Mouse (Mus musculus) kidney, postnatal 0 days (tissue): ENCODE data around the gene Plin5. TPM values are rescaled to one million over a fixed set of nuclear protein-coding genes. Genes with fewer than 3 reads are reported as not detected.

Experiments used
- ATAC-seq: fragments of 200-750 bp; cut with Nextera tagmentation; replicated peaks from 2 replicates; pipeline ENCODE4 v1.8.0; 2017; ENCODE audit warnings: low read depth, moderate number of reproducible peaks, moderate TSS enrichment, moderate library complexity; ENCODE audit not compliant: low FRiP score
- DNase-seq: peaks from one replicate; pipeline ENCODE4 v3.0.0-alpha.2; 2016; ENCODE audit warnings: low spot score
- H3K27ac ChIP-seq: fragments of 300-500 bp; sonication (generic); 2 replicates; pipeline ENCODE4 v1.5.1; 2014; ENCODE audit warnings: mild to moderate bottlenecking
- H3K27me3 ChIP-seq: fragments of 300-500 bp; sonication (generic); 2 replicates; pipeline ENCODE4 v1.6.1; 2014; ENCODE audit warnings: low read length, mixed read lengths; ENCODE audit not compliant: insufficient read depth
- H3K36me3 ChIP-seq: fragments of 300-500 bp; sonication (generic); 2 replicates; pipeline ENCODE4 v1.6.1; 2014; ENCODE audit warnings: low read length, mixed read lengths; ENCODE audit not compliant: insufficient read depth
- H3K4me1 ChIP-seq: fragments of 300-500 bp; sonication (generic); replicated peaks from 2 replicates; pipeline ENCODE4 v1.6.1; 2014; ENCODE audit warnings: antibody characterized with exemption, low read length, mixed read lengths; ENCODE audit not compliant: insufficient read depth
- H3K4me2 ChIP-seq: fragments of 300-500 bp; sonication (generic); 2 replicates; pipeline ENCODE4 v1.6.1; 2014; ENCODE audit warnings: mild to moderate bottlenecking, low read length, moderate library complexity, mixed read lengths
- H3K4me3 ChIP-seq: fragments of 300-500 bp; sonication (generic); replicated peaks from 2 replicates; pipeline ENCODE4 v1.5.1; 2014; ENCODE audit warnings: low read depth, low read length
- H3K9ac ChIP-seq: fragments of 300-500 bp; sonication (generic); 2 replicates; pipeline ENCODE4 v1.6.1; 2014; ENCODE audit warnings: low read depth, low read length
- H3K9me3 ChIP-seq: fragments of 300-500 bp; sonication (generic); replicated peaks from 2 replicates; pipeline ENCODE4 v1.6.1; 2016; ENCODE audit warnings: low read length, inconsistent platforms, mixed read lengths
- CTCF ChIP-seq: IDR thresholded peaks from 2 replicates; pipeline ENCODE4 v1.5.1; 2016; ENCODE audit warnings: antibody characterized with exemption, low read depth, mild to moderate bottlenecking, moderate library complexity
- WGBS: fragments of 180-500 bp; shearing (Covaris S2); extraction: QIAGEN DNeasy Blood & Tissue Kit; methylation state at CpG from one replicate; pipeline ENCODE4 v1.1.7; 2014; 5-methylcytosine and 5-hydroxymethylcytosine counted together
- polyA plus RNA-seq: library from polyadenylated mRNA; unstranded; fragments of >200 nt; fragmentation: Nextera tagmentation; extraction: Ambion mirVana; gene quantifications from 2 replicates; pipeline ENCODE4 v1.2.1, GENCODE M21; 2015

Gene Plin5
- polyA plus RNA-seq = 1.2 and 1.3 TPM in 2 replicates

DNA sequence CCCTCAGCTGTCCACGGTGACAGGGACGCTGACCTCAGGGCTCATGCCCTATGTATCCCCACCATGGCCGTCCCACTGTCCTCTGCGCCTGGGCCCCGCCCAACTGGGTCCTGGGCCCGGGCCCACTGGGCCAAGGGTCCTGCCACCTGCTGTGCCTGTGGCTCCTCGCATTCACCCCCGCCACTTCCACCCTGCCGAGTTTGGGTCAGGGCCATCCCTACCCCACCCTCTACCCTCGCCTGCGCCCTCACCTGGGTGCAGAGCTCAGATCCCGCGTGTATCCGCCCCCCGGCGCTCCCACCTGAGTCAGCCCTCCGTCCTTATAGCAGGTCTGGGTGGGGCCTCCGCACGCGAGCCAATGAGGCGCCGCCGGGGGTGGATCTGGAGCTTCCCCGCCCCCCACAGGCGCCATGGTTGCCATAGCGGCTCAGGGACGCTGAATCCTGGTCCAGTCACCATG, at the start of gene Plin5:
Plin5 (minus strand) TSS at position 346 of the 460 bp plus-strand sequence.
- DNase-seq = peak; percentile 56
- Histone ChIP-seq H3K9ac (peak within 1 kb of the TSS; percentile 24; the same call in 1 of the 2 replicates), H3K4me3 (peak within 1 kb of the TSS; percentile 26), H3K9me3 (no peaks in the 10 kb centered on the region), H3K36me3 (no peaks in the 10 kb centered on the region), H3K27me3 (peaks cover 18% of the 10 kb centered on the region), H3K4me2 (peak within 1 kb of the TSS; percentile 57), H3K27ac (no peak within 1 kb of the TSS), H3K4me1 (peaks cover 18% of the 10 kb centered on the region)
- TF ChIP-seq CTCF = no peak
- ATAC-seq = peak; percentile 80
- WGBS = 2% methylated on average over 27 of the region's 27 CpGs

DNA sequence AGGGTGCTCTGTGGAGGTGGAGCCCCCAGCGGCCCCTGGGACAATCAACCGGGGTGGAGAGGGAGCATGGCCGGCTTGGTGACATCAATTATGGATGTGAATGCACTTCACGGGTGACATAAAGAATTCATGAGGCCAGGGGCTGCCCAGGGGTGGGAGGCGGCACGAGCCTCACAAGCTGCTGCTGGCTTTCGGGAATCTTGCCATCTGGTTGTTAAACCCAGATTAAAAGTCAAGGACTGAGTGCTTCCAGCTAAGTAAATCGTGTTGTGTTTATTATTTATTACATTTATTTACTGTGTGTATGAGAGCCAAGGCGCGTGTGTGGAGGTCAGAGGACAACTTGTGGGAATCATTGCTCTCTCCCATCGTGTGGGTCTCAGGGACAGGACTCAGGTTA, 48.3 kb upstream of the Plin5 start:
- no peak overlapping the region for H3K9ac ChIP-seq
- WGBS = 45% methylated on average over 11 of the region's 11 CpGs
- H3K27ac ChIP-seq = no peak overlapping the region
- no peak for ATAC-seq
- no peak for TF ChIP-seq CTCF
- no peaks in the 10 kb centered on the region for H3K36me3 ChIP-seq
- no peaks in the 10 kb centered on the region for H3K9me3 ChIP-seq
- no peak overlapping the region for H3K4me3 ChIP-seq
- H3K4me1 ChIP-seq = peaks cover 5% of the 10 kb centered on the region
- peak; percentile 54 for DNase-seq
- no peaks in the 10 kb centered on the region for H3K27me3 ChIP-seq
- no peak overlapping the region for H3K4me2 ChIP-seq

DNA sequence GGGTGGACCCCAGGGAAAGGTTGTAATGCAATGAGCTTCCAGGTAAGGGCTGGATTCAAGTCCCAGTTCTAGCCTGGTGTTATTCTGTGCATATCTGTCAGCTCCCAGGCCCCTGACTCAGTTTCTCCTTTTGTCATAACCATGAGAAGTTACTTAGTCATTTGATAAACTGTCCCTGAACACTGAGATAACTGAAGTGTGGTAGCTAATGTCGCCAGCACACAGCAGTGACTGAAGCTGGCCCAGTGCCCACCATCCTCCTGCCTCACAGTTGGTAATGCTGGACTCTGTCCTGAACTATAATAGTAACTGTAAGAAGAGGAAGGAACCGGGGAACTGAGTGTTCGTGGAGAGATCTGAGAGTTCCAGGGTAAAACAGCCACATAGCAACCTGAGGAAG, 47.1 kb upstream of the Plin5 start:
- DNase-seq = no peak
- TF ChIP-seq CTCF = no peak
- Histone ChIP-seq H3K4me3 (no peak overlapping the region), H3K4me1 (peaks cover 5% of the 10 kb centered on the region), H3K9me3 (no peaks in the 10 kb centered on the region), H3K27ac (no peak overlapping the region), H3K27me3 (no peaks in the 10 kb centered on the region), H3K36me3 (no peaks in the 10 kb centered on the region), H3K4me2 (no peak overlapping the region), H3K9ac (no peak overlapping the region)
- WGBS = 72% methylated on average over 3 of the region's 3 CpGs
- no peak for ATAC-seq

- no peak overlapping the region for H3K9ac ChIP-seq
- H3K4me1 ChIP-seq = peaks cover 5% of the 10 kb centered on the region
- ATAC-seq = no peak
- DNase-seq = no peak
- no peaks in the 10 kb centered on the region for H3K36me3 ChIP-seq
- no peaks in the 10 kb centered on the region for H3K9me3 ChIP-seq
- 66% methylated on average over 6 of the region's 6 CpGs for WGBS
- no peak for TF ChIP-seq CTCF
- 0 out of 2 replicates have a peak overlapping the region, but pooled peaks have one; percentile 32 for H3K4me3 ChIP-seq
- no peak overlapping the region for H3K27ac ChIP-seq
- peak overlapping the region; percentile 60 for H3K4me2 ChIP-seq
- H3K27me3 ChIP-seq = no peaks in the 10 kb centered on the region
Measured at GRCm38 (mm10) chr17:56163523-56164102, 46.2 kb upstream of the Plin5 start.

- DNase-seq = peak; percentile 97
- Histone ChIP-seq H3K4me2 (peak within 1 kb of the TSS; percentile 60), H3K27me3 (peaks cover 10% of the 10 kb centered on the region; the same call in 1 of the 2 replicates), H3K36me3 (no peaks in the 10 kb centered on the region), H3K4me1 (peaks cover 5% of the 10 kb centered on the region), H3K9me3 (no peaks in the 10 kb centered on the region), H3K27ac (no peak within 1 kb of the TSS), H3K9ac (peak within 1 kb of the TSS; percentile 20; the same call in 1 of the 2 replicates), H3K4me3 (peak within 1 kb of the TSS; percentile 32)
- no peak for TF ChIP-seq CTCF
- 1% methylated on average over 30 of the region's 30 CpGs for WGBS
- peak; percentile 97 for ATAC-seq
Measured at GRCm38 (mm10) chr17:56162231-56162774, 44.9 kb upstream of the Plin5 start, which contains the start of gene Tnfaip8l1. Tnfaip8l1 (plus strand) TSS chr17:56162477.

DNA sequence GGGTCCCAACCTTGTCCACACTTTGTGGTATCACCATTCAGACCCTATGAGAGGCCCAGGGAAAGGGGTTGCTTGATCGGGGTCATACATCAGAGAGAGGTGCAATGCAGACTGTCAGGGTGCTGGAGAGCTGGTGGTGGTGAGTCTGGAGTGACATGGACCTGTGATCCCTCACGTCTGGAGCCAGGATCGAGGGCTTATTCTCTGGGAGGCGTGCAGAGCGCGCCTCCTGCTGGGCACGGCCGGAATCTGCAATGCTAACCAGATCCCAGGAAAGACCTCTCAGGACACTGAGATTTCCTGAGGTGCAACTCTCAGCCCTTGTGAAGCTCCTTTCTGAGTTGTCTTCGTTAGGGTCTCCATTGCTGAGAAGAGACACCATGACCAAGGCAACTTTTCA, 42.3 kb upstream of the Plin5 start:
- 5% methylated on average over 9 of the region's 9 CpGs for WGBS
- Histone ChIP-seq H3K4me2 (no peak overlapping the region), H3K27ac (no peak overlapping the region), H3K9me3 (no peaks in the 10 kb centered on the region), H3K9ac (no peak overlapping the region), H3K4me3 (no peak overlapping the region), H3K36me3 (no peaks in the 10 kb centered on the region), H3K4me1 (peaks cover 5% of the 10 kb centered on the region), H3K27me3 (peaks cover 10% of the 10 kb centered on the region; the same call in 1 of the 2 replicates)
- peak; percentile 79 for DNase-seq
- peak; percentile 92 for TF ChIP-seq CTCF
- peak; percentile 23; the same call in 1 of the 2 replicates for ATAC-seq
